Mouse (Mus musculus) kidney, adult 2 months (tissue): Measurements from ENCODE around the gene Gm13691. TPM values are rescaled to one million over a fixed set of nuclear protein-coding genes. Genes with fewer than 3 reads are reported as not detected.
"Not testable (repeated sequence)": the region's sequence is repeated elsewhere in the genome, so short reads cannot be mapped to it uniquely, and the experiment has no call there.

Experiments
- DNase-seq: peaks from one replicate; pipeline ENCODE4 v3.0.0; 2021
- H3K27ac ChIP-seq: fragments of 200-500 bp; 2 replicates; pipeline ENCODE4 v1.5.1; 2012; ENCODE audit warnings: low read depth, low read length, control low read depth, inconsistent platforms; ENCODE audit not compliant: insufficient read depth
- H3K27me3 ChIP-seq: fragments of 200-500 bp; replicated peaks from 2 replicates; pipeline ENCODE4 v1.6.1; 2012; ENCODE audit warnings: mild to moderate bottlenecking, moderate library complexity, low read length, inconsistent platforms; ENCODE audit not compliant: control insufficient read depth, insufficient read depth
- H3K36me3 ChIP-seq: fragments of 200-500 bp; 2 replicates; pipeline ENCODE4 v1.6.1; 2012; ENCODE audit warnings: mild to moderate bottlenecking, moderate library complexity, low read length, inconsistent platforms; ENCODE audit not compliant: control insufficient read depth, insufficient read depth
- H3K4me1 ChIP-seq: fragments of 200-500 bp; 2 replicates; pipeline ENCODE4 v1.6.1; 2011; ENCODE audit warnings: low read length; ENCODE audit not compliant: control insufficient read depth, insufficient read depth
- H3K4me3 ChIP-seq: fragments of 200-500 bp; 2 replicates; pipeline ENCODE4 v1.5.1; 2011; ENCODE audit warnings: mild to moderate bottlenecking, low read depth, low read length, control low read depth; ENCODE audit not compliant: insufficient read depth
- CTCF ChIP-seq: fragments of 200-500 bp; conservative IDR thresholded peaks from 2 replicates; pipeline ENCODE4 v1.5.1; 2011; ENCODE audit warnings: low read depth, mild to moderate bottlenecking, control low read depth, low read length, moderate library complexity, mixed read lengths; ENCODE audit not compliant: insufficient read depth, insufficient read length
- POLR2A ChIP-seq: fragments of 200-500 bp; IDR thresholded peaks from one replicate; pipeline ENCODE4 v1.6.1; 2011; ENCODE audit warnings: low read depth, low read length, control low read depth
- WGBS: fragments of 180-500 bp; shearing (Covaris S2); methylation state at CpG from one replicate; pipeline ENCODE4 v1.1.7; 2018; 5-methylcytosine and 5-hydroxymethylcytosine counted together
- polyA plus RNA-seq: library from polyadenylated mRNA; depleted of rRNA; stranded (reverse); fragments of >200 nt; gene quantifications from 2 replicates; pipeline ENCODE4 v1.2.3, GENCODE M21; 2012

Gene Gm13691
- polyA plus RNA-seq, 1 experiment, result not detected

GRCm38 (mm10) chr2:84021930-84022329 is 31.6 kb downstream of the Gm13691 start:
- Histone ChIP-seq H3K27me3 (no peaks in the 10 kb centered on the region), H3K27ac (no peak overlapping the region)
- 88% methylated on average over 2 of the region's 2 CpGs for WGBS

GRCm38 (mm10) chr2:84022905-84023304 is 32.6 kb downstream of the Gm13691 start:
- 69% methylated on average over 2 of the region's 2 CpGs for WGBS
- peak; percentile 30 for DNase-seq

More at GRCm38 (mm10) chr2:84021930-84022329, 31.6 kb downstream of the Gm13691 start:
- Histone ChIP-seq H3K4me3 (no peak overlapping the region), H3K36me3 (no peaks in the 10 kb centered on the region), H3K4me1 (no peaks in the 10 kb centered on the region)
- no peak for DNase-seq
- TF ChIP-seq POLR2A (no peak), CTCF (no peak)

GRCm38 (mm10) chr2:84023319-84023718 is 33.0 kb downstream of the Gm13691 start:
- Histone ChIP-seq H3K4me1 (no peaks in the 10 kb centered on the region), H3K27ac (no peak overlapping the region), H3K4me3 (no peak overlapping the region), H3K36me3 (no peaks in the 10 kb centered on the region), H3K27me3 (no peaks in the 10 kb centered on the region)
- TF ChIP-seq CTCF, result no peak
- no peak for TF ChIP-seq POLR2A
- WGBS, result 82% methylated on average over 2 of the region's 2 CpGs
- DNase-seq, result no peak

More at GRCm38 (mm10) chr2:84022905-84023304, 32.6 kb downstream of the Gm13691 start:
- no peaks in the 10 kb centered on the region for H3K27me3 ChIP-seq
- H3K4me3 ChIP-seq, result no peak overlapping the region
- H3K27ac ChIP-seq, result no peak overlapping the region
- no peaks in the 10 kb centered on the region for H3K36me3 ChIP-seq
- TF ChIP-seq CTCF (no peak), POLR2A (no peak)
- no peaks in the 10 kb centered on the region for H3K4me1 ChIP-seq

- Histone ChIP-seq H3K4me1 (no peaks in the 10 kb centered on the region), H3K4me3 (no peak overlapping the region), H3K27ac (no peak overlapping the region), H3K27me3 (no peaks in the 10 kb centered on the region), H3K36me3 (no peaks in the 10 kb centered on the region)
- 54% methylated on average over 4 of the region's 4 CpGs for WGBS
- DNase-seq, result no peak
- TF ChIP-seq POLR2A, result no peak
- TF ChIP-seq CTCF, result no peak
Observed at GRCm38 (mm10) chr2:84025217-84025616, 34.9 kb downstream of the Gm13691 start.

DNA sequence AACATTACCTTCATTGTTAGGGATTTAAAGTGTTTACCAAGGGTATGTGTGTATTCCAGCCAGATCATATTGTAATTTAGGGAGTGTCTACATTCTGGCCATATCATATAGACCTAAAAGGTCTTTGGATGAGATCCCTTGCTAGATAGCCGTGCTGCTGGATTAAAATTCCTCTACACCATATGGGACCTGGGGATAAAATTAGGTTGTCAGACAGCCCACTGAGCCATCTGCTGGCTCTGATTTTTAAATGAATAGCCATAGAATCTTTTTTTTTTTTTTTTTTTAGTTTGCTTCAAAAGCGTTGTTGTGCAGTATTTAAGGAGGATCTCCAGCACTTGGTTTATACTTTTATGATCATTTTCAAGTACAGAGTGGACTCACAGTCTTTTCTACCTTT is 42.2 kb downstream of the Gm13691 start:
- Histone ChIP-seq H3K27ac (no peak overlapping the region), H3K4me3 (no peak overlapping the region), H3K36me3 (no peaks in the 10 kb centered on the region), H3K4me1 (no peaks in the 10 kb centered on the region), H3K27me3 (no peaks in the 10 kb centered on the region)
- no peak for DNase-seq
- TF ChIP-seq POLR2A (no peak), CTCF (no peak)
- WGBS, result 91% methylated on average over 2 of the region's 2 CpGs

DNA sequence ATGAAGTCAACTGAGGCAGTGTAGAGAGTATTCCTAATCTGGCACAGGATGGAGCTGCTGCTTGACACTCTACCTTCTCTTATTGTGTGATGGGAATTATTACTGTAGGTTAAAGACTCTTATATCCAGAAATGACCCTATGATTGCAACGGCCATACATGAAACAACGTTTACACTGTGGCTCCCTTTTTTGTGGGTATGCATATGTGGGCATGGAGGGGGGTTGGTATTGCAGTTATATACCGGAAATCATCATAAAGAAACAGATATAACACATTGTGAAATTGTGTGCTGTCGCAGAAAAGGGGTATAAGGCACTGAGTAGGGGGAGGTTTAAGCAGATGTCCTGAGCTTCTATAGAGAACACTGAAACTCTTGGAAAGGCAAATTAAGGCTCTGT is 45.6 kb downstream of the Gm13691 start:
- 83% methylated on average over 4 of the region's 4 CpGs for WGBS
- H3K4me3 ChIP-seq, result no peak overlapping the region
- no peaks in the 10 kb centered on the region for H3K36me3 ChIP-seq
- no peak overlapping the region for H3K27ac ChIP-seq
- TF ChIP-seq CTCF (no peak), POLR2A (no peak)
- H3K27me3 ChIP-seq, result no peaks in the 10 kb centered on the region
- DNase-seq, result no peak
- H3K4me1 ChIP-seq, result no peaks in the 10 kb centered on the region

- H3K27ac ChIP-seq, result no peak overlapping the region
- no peak overlapping the region for H3K4me3 ChIP-seq
- H3K36me3 ChIP-seq, result no peaks in the 10 kb centered on the region
- peak; percentile 22 for DNase-seq
- no peaks in the 10 kb centered on the region for H3K27me3 ChIP-seq
- WGBS, result under 1% methylated on average over 4 of the region's 4 CpGs
- H3K4me1 ChIP-seq, result no peaks in the 10 kb centered on the region
- TF ChIP-seq POLR2A (no peak), CTCF (no peak)
Observed at GRCm38 (mm10) chr2:84037304-84037703, 47.0 kb downstream of the Gm13691 start.

DNA sequence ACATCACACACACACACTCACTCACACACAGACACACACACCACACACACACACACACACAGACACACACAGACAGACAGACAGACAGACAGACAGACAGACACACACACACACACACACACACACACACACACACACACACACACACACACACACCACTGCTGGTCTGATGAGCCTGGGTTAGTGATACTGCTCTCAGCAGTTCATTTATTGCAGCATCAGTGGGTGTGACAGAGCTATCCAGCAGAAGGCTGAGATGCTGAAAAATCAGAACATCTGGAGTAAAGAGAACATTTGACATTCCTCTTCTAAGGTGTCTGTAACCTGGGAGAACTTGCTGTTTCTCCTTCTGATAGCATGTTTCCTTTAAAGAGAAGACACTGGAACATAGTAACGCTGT is 47.6 kb downstream of the Gm13691 start:
- not testable (repeated sequence) for H3K27ac ChIP-seq, H3K4me3 ChIP-seq, DNase-seq, H3K27me3 ChIP-seq, H3K36me3 ChIP-seq, H3K4me1 ChIP-seq
- WGBS, result 66% methylated on average over 1 of the region's 1 CpGs
